Mouse (Mus musculus): ENCODE measurements around the gene Atp6v1e2. TPM values are rescaled to one million over a fixed set of nuclear protein-coding genes. Genes with fewer than 3 reads are reported as not detected.

Atp6v1e2 gene
- polyA plus RNA-seq, 2 experiments = not detected

DNA sequence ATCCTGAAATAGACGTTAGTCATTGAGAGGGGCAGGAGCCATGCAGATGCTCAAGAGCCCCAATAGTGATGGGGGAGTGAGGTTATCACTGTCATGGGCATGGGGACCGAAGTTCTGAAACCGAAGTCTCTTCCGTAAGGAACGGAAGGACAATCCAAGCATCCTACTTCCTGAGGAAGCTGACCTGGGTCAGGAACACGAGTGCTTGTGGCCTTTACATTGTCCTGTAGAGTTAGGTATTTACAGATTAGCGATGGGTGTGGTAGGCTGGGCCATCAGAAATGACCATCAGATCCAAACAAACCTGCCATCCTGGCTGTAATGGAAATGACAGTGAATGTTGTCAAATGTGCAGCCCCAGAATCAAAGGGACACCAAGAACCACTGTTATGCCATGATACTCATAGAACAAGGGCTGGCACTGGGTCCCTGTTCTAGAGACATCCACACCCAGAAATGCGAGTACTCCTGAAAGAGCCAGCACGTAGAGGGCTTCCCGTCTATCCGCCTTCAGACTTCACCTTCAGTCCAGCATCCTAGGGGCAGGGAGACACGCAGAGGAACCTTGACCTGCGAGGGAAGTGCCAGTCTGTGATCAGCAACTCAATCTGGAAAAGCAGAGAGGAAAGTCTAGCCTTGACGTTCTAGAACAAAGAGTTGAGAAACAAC lies 45.2 kb downstream of the Atp6v1e2 start:
- no peak overlapping the region for H3K4me2 ChIP-seq (ENCODE audit: low read depth)
- H3K36me3 ChIP-seq (replicated peaks; ENCODE audit: control insufficient read depth, insufficient read depth, low read depth) = no peaks in the 10 kb centered on the region
- H3K9me3 ChIP-seq (ENCODE audit: control insufficient read depth, low read length) = no peaks in the 10 kb centered on the region
- H3K4me3 ChIP-seq (ENCODE audit: insufficient read depth in 1 of 2, low read depth in 2 of 2, low read length in 2 of 2) = no peak overlapping the region
- DNase-seq (ENCODE audit: low read depth in 3 of 3, low spot score in 3 of 3) (no peak), ATAC-seq (ENCODE audit: insufficient read depth) (no peak)
- 67% methylated on average over 14 of the region's 14 CpGs for WGBS (ENCODE audit: insufficient replicate concordance)
- TF ChIP-seq EP300 (IDR thresholded peaks at IDR 0.05; ENCODE audit: low read depth) (no peak), CTCF (IDR thresholded peaks at IDR 0.05; ENCODE audit: low read depth) (no peak)
- H3K27me3 ChIP-seq (ENCODE audit: control insufficient read depth, insufficient read depth, low read length) = no peaks in the 10 kb centered on the region
- H3K4me1 ChIP-seq (replicated peaks; ENCODE audit: control insufficient read depth in 2 of 2, insufficient read depth in 2 of 2, low read length in 1 of 2) = peaks cover 0 to 6% of the 10 kb centered on the region in 2 experiments; a peak in 1 of 4 replicates
- no peak overlapping the region for H3K27ac ChIP-seq
- H3K9ac ChIP-seq (replicated peaks) = no peak overlapping the region

DNA sequence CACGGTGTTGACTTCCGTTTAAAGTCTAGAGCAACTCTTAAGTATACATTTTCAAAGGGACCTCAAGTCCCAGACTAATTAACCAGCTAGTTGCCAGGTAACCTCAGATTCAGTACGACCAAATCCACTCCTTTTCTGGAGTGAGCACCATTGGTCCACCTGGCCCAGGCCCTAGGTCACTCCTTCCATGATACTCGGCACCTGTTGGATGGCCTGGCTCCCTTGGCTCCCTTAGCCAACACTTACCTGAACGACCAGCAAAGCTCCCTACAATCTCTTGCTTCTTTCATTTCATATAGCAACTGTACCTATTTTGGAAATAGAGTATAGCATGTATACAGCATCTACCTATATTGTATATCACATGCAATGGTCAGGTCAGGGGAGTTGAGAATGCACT lies 47.1 kb downstream of the Atp6v1e2 start:
- H3K4me3 ChIP-seq (ENCODE audit: insufficient read depth in 1 of 2, low read depth in 2 of 2, low read length in 2 of 2) = no peak overlapping the region
- H3K27me3 ChIP-seq (ENCODE audit: control insufficient read depth, insufficient read depth, low read length) = no peaks in the 10 kb centered on the region
- 62% methylated on average over 5 of the region's 5 CpGs for WGBS (ENCODE audit: insufficient replicate concordance)
- H3K36me3 ChIP-seq (replicated peaks; ENCODE audit: control insufficient read depth, insufficient read depth, low read depth) = no peaks in the 10 kb centered on the region
- peaks cover 0 to 3% of the 10 kb centered on the region in 2 experiments; a peak in 2 of 4 replicates for H3K4me1 ChIP-seq (replicated peaks; ENCODE audit: control insufficient read depth in 2 of 2, insufficient read depth in 2 of 2, low read length in 1 of 2)
- ATAC-seq (ENCODE audit: insufficient read depth) (no peak), DNase-seq (ENCODE audit: low read depth in 3 of 3, low spot score in 3 of 3) (no peak)
- no peak overlapping the region for H3K9ac ChIP-seq (replicated peaks)
- no peak for TF ChIP-seq EP300 (IDR thresholded peaks at IDR 0.05; ENCODE audit: low read depth)
- TF ChIP-seq CTCF (IDR thresholded peaks at IDR 0.05; ENCODE audit: low read depth) = no peak
- H3K9me3 ChIP-seq (ENCODE audit: control insufficient read depth, low read length) = no peaks in the 10 kb centered on the region
- H3K4me2 ChIP-seq (ENCODE audit: low read depth) = no peak overlapping the region
- no peak overlapping the region for H3K27ac ChIP-seq

DNA sequence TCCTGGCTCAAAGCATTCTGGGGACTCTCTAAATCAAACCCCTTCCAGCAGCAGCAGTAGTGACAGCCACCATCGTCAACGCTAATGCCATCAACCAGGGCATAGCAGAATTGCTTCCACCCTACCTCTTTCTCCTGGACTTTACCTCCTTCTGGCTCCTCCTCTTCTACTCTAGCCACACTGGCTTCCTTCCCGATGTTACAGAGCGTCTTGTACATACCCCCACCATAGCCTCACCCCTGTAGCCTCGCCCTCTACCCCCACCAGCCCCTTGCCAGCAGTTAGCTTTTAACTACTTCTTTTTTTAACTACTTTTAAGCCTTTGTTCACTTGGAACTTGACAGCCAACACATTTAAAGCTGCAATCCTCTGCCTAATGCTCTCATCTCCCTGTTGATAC lies 47.9 kb downstream of the Atp6v1e2 start:
- no peak for TF ChIP-seq CTCF (IDR thresholded peaks at IDR 0.05; ENCODE audit: low read depth)
- TF ChIP-seq EP300 (IDR thresholded peaks at IDR 0.05; ENCODE audit: low read depth) = no peak
- DNase-seq (ENCODE audit: low read depth in 3 of 3, low spot score in 3 of 3) (no peak), ATAC-seq (ENCODE audit: insufficient read depth) (no peak)
- Histone ChIP-seq H3K4me1 (replicated peaks; ENCODE audit: control insufficient read depth in 2 of 2, insufficient read depth in 2 of 2, low read length in 1 of 2) (peaks cover 0 to 1% of the 10 kb centered on the region in 2 experiments; a peak in 2 of 4 replicates), H3K9me3 (ENCODE audit: control insufficient read depth, low read length) (no peaks in the 10 kb centered on the region), H3K4me3 (ENCODE audit: insufficient read depth in 1 of 2, low read depth in 2 of 2, low read length in 2 of 2) (no peak overlapping the region), H3K27ac (no peak overlapping the region), H3K27me3 (ENCODE audit: control insufficient read depth, insufficient read depth, low read length) (no peaks in the 10 kb centered on the region), H3K4me2 (ENCODE audit: low read depth) (no peak overlapping the region), H3K9ac (replicated peaks) (no peak overlapping the region), H3K36me3 (replicated peaks; ENCODE audit: control insufficient read depth, insufficient read depth, low read depth) (no peaks in the 10 kb centered on the region)
- WGBS (ENCODE audit: insufficient replicate concordance) = 43% methylated on average over 5 of the region's 5 CpGs

DNA sequence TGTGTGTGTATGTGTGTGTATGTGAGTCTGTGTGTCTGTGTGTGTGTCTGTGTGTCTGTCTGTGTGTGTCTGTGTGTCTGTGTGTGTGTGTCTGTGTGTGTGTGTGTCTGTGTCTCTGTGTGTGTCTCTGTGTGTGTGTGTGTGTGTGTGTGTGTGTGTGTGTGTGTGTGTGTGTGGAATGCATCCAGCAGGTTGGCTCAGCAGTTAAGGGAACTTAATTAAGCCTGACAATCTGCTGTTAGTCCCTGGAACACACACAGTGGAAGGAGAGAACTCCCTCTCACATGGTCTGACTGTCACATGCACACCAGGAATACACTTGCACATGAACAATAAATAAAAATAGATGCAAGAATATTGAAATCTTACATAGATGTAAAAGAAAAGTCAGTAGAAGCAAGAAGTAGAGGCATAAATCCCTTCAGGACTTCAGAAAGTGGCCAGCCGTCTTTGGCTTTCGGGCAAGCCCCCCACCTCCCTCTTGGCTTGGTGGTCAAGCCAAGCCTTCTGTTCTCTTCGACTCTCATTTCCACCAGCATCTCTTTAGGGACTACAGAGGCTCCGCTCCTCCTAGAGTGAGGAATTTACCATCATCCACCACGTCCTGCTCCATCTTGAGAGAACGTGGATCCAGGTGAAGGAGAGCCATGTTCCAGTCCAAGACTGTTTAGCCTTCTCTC lies 50.1 kb downstream of the Atp6v1e2 start:
- DNase-seq (ENCODE audit: low read depth in 3 of 3, low spot score in 3 of 3) = no peak
- no peaks in the 10 kb centered on the region; a peak in 1 of 4 replicates for H3K4me1 ChIP-seq (replicated peaks; ENCODE audit: control insufficient read depth in 2 of 2, insufficient read depth in 2 of 2, low read length in 1 of 2)
- H3K36me3 ChIP-seq (replicated peaks; ENCODE audit: control insufficient read depth, insufficient read depth, low read depth) = no peaks in the 10 kb centered on the region
- no peak for ATAC-seq (ENCODE audit: insufficient read depth)
- H3K9ac ChIP-seq (replicated peaks) = no peak overlapping the region
- WGBS (ENCODE audit: insufficient replicate concordance) = 71% methylated on average over 6 of the region's 6 CpGs
- no peak overlapping the region for H3K4me3 ChIP-seq (ENCODE audit: insufficient read depth in 1 of 2, low read depth in 2 of 2, low read length in 2 of 2)
- H3K9me3 ChIP-seq (ENCODE audit: control insufficient read depth, low read length) = no peaks in the 10 kb centered on the region
- no peak for TF ChIP-seq EP300 (IDR thresholded peaks at IDR 0.05; ENCODE audit: low read depth)
- no peak for TF ChIP-seq CTCF (IDR thresholded peaks at IDR 0.05; ENCODE audit: low read depth)
- no peak overlapping the region for H3K4me2 ChIP-seq (ENCODE audit: low read depth)
- H3K27me3 ChIP-seq (ENCODE audit: control insufficient read depth, insufficient read depth, low read length) = no peaks in the 10 kb centered on the region
- no peak overlapping the region for H3K27ac ChIP-seq

DNA sequence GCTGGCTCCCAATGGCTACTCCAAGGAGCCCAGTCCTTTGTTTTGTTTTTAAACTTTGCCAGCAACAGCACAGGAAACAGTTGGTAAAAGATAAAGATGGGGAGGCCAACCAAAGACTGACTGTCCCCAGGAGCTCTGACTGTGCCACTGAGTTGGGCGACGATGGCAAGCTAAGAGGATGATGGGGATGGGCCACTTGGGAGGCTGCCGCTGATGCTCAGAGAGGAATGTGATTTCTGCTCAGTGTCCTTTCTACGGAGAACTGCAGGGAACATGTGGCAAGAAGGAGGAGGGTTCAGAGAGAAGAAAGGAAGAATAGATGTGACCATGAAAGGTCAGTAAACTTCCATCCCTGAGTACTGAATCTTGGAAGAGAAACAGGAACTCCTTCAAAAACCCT lies 52.5 kb downstream of the Atp6v1e2 start:
- DNase-seq (ENCODE audit: low read depth in 3 of 3, low spot score in 3 of 3) = no peak

More for the DNA sequence above, 52.5 kb downstream of the Atp6v1e2 start:
- H3K4me1 ChIP-seq (replicated peaks; ENCODE audit: control insufficient read depth in 2 of 2, insufficient read depth in 2 of 2, low read length in 1 of 2) = no peaks in the 10 kb centered on the region; a peak in 1 of 4 replicates
- no peak overlapping the region for H3K9ac ChIP-seq (replicated peaks)
- no peak overlapping the region for H3K4me3 ChIP-seq (ENCODE audit: insufficient read depth in 1 of 2, low read depth in 2 of 2, low read length in 2 of 2)
- no peak for TF ChIP-seq EP300 (IDR thresholded peaks at IDR 0.05; ENCODE audit: low read depth)
- TF ChIP-seq CTCF (IDR thresholded peaks at IDR 0.05; ENCODE audit: low read depth) = no peak
- no peak overlapping the region for H3K4me2 ChIP-seq (ENCODE audit: low read depth)
- H3K27me3 ChIP-seq (ENCODE audit: control insufficient read depth, insufficient read depth, low read length) = no peaks in the 10 kb centered on the region
- ATAC-seq (ENCODE audit: insufficient read depth) = no peak
- 49% methylated on average over 4 of the region's 4 CpGs for WGBS (ENCODE audit: insufficient replicate concordance)
- H3K36me3 ChIP-seq (replicated peaks; ENCODE audit: control insufficient read depth, insufficient read depth, low read depth) = no peaks in the 10 kb centered on the region
- no peak overlapping the region for H3K27ac ChIP-seq
- no peaks in the 10 kb centered on the region for H3K9me3 ChIP-seq (ENCODE audit: control insufficient read depth, low read length)

Other genes with a start within 250 kb of the Atp6v1e2 start
- 3.0 TPM in 2 replicates for gene Epas1, start 194.2 kb downstream of the Atp6v1e2 start, polyA plus RNA-seq (2012; rRNA removed)
- 3.4 and 5.0 TPM in 2 replicates for gene Epas1, start 194.2 kb downstream of the Atp6v1e2 start, polyA plus RNA-seq (2014; fragmentation: Nextera tagmentation; extraction: Ambion mirVana)
- gene Tmem247, start 30.5 kb downstream of the Atp6v1e2 start, polyA plus RNA-seq (2012; rRNA removed) = not detected in 2 replicates
- not detected in 2 replicates for gene Tmem247, start 30.5 kb downstream of the Atp6v1e2 start, polyA plus RNA-seq (2014; fragmentation: Nextera tagmentation; extraction: Ambion mirVana)
- 1.3 and 1.9 TPM in 2 replicates for gene Rhoq, start 15.2 kb upstream of the Atp6v1e2 start, polyA plus RNA-seq (2012; rRNA removed)
- 1.2 TPM in 2 replicates for gene Rhoq, start 15.2 kb upstream of the Atp6v1e2 start, polyA plus RNA-seq (2014; fragmentation: Nextera tagmentation; extraction: Ambion mirVana)
- 6.8 and 8.7 TPM in 2 replicates for gene Pigf, start 77.5 kb upstream of the Atp6v1e2 start, polyA plus RNA-seq (2012; rRNA removed)
- gene Pigf, start 77.5 kb upstream of the Atp6v1e2 start, polyA plus RNA-seq (2014; fragmentation: Nextera tagmentation; extraction: Ambion mirVana) = 14.6 and 16.1 TPM in 2 replicates
- 14.3 and 20.8 TPM in 2 replicates for gene Cript, start 77.7 kb upstream of the Atp6v1e2 start, polyA plus RNA-seq (2012; rRNA removed)
- 70.4 and 76.5 TPM in 2 replicates for gene Cript, start 77.7 kb upstream of the Atp6v1e2 start, polyA plus RNA-seq (2014; fragmentation: Nextera tagmentation; extraction: Ambion mirVana)
- 1.4 and 1.6 TPM in 2 replicates for gene Socs5, start 159.8 kb upstream of the Atp6v1e2 start, polyA plus RNA-seq (2012; rRNA removed)
- 1.6 and 2.2 TPM in 2 replicates for gene Socs5, start 159.8 kb upstream of the Atp6v1e2 start, polyA plus RNA-seq (2014; fragmentation: Nextera tagmentation; extraction: Ambion mirVana)

All from liver, embryonic 14.5 days (tissue).